Mouse (Mus musculus): ENCODE results near the gene Cntn3. TPM values are rescaled to one million over a fixed set of nuclear protein-coding genes. Genes with fewer than 3 reads are reported as not detected.

Cntn3 gene
- polyA plus RNA-seq, 1 experiment from 2014 or later, result 1.0 TPM

- Histone ChIP-seq H3K36me3 (ENCODE audit: control insufficient read depth, insufficient read depth, low read length) (no peaks in the 10 kb centered on the region), H3K4me3 (ENCODE audit: low read depth, low read length) (no peak overlapping the region)
Observed at GRCm38 (mm10) chr6:102523037-102523436, 49.9 kb downstream of the Cntn3 start.

GRCm38 (mm10) chr6:102520977-102521376 is 51.9 kb downstream of the Cntn3 start:
- ATAC-seq (ENCODE audit: insufficient read depth, low FRiP score, low TSS enrichment), result peak; percentile 53
- Histone ChIP-seq H3K4me1 (ENCODE audit: control insufficient read depth, insufficient read depth, low read length) (no peaks in the 10 kb centered on the region), H3K27me3 (ENCODE audit: control insufficient read depth, insufficient read depth, low read length) (no peaks in the 10 kb centered on the region), H3K4me3 (ENCODE audit: low read depth, low read length) (no peak overlapping the region), H3K36me3 (ENCODE audit: control insufficient read depth, insufficient read depth, low read length) (no peaks in the 10 kb centered on the region), H3K9me3 (ENCODE audit: control insufficient read depth, low read length) (no peaks in the 10 kb centered on the region), H3K4me2 (ENCODE audit: low read depth) (no peak overlapping the region), H3K27ac (ENCODE audit: low read depth, low read length) (no peak overlapping the region), H3K9ac (ENCODE audit: low read length) (no peak overlapping the region)
- 39% methylated on average over 2 of the region's 2 CpGs for WGBS
- peak; percentile 10 for DNase-seq (ENCODE audit: low spot score)

More at GRCm38 (mm10) chr6:102523037-102523436, 49.9 kb downstream of the Cntn3 start:
- no peaks in the 10 kb centered on the region for H3K27me3 ChIP-seq (ENCODE audit: control insufficient read depth, insufficient read depth, low read length)
- no peak overlapping the region for H3K27ac ChIP-seq (ENCODE audit: low read depth, low read length)
- no peak overlapping the region for H3K9ac ChIP-seq (ENCODE audit: low read length)
- H3K4me2 ChIP-seq (ENCODE audit: low read depth), result no peak overlapping the region
- ATAC-seq (ENCODE audit: insufficient read depth, low FRiP score, low TSS enrichment) (no peak), DNase-seq (ENCODE audit: low spot score) (no peak)
- no peaks in the 10 kb centered on the region for H3K9me3 ChIP-seq (ENCODE audit: control insufficient read depth, low read length)
- no peaks in the 10 kb centered on the region for H3K4me1 ChIP-seq (ENCODE audit: control insufficient read depth, insufficient read depth, low read length)
- 75% methylated on average over 2 of the region's 2 CpGs for WGBS

GRCm38 (mm10) chr6:102515231-102515630 is 57.7 kb downstream of the Cntn3 start:
- ATAC-seq (ENCODE audit: insufficient read depth, low FRiP score, low TSS enrichment) (no peak), DNase-seq (ENCODE audit: low spot score) (no peak)
- H3K4me2 ChIP-seq (ENCODE audit: low read depth), result no peak overlapping the region
- H3K4me1 ChIP-seq (ENCODE audit: control insufficient read depth, insufficient read depth, low read length), result no peaks in the 10 kb centered on the region
- WGBS, result 97% methylated on average over 2 of the region's 2 CpGs
- H3K4me3 ChIP-seq (ENCODE audit: low read depth, low read length), result no peak overlapping the region
- H3K9me3 ChIP-seq (ENCODE audit: control insufficient read depth, low read length), result no peaks in the 10 kb centered on the region
- no peaks in the 10 kb centered on the region for H3K36me3 ChIP-seq (ENCODE audit: control insufficient read depth, insufficient read depth, low read length)
- no peaks in the 10 kb centered on the region for H3K27me3 ChIP-seq (ENCODE audit: control insufficient read depth, insufficient read depth, low read length)
- H3K27ac ChIP-seq (ENCODE audit: low read depth, low read length), result no peak overlapping the region
- H3K9ac ChIP-seq (ENCODE audit: low read length), result no peak overlapping the region

- no peaks in the 10 kb centered on the region for H3K4me1 ChIP-seq (ENCODE audit: control insufficient read depth, insufficient read depth, low read length)
- DNase-seq (ENCODE audit: low spot score) (no peak), ATAC-seq (ENCODE audit: insufficient read depth, low FRiP score, low TSS enrichment) (0 out of 2 replicates have a peak, but pooled peaks have one; percentile 23)
- no peaks in the 10 kb centered on the region for H3K9me3 ChIP-seq (ENCODE audit: control insufficient read depth, low read length)
- WGBS, result 19% methylated on average over 1 of the region's 1 CpGs
- no peak overlapping the region for H3K9ac ChIP-seq (ENCODE audit: low read length)
- H3K27ac ChIP-seq (ENCODE audit: low read depth, low read length), result no peak overlapping the region
- no peaks in the 10 kb centered on the region for H3K27me3 ChIP-seq (ENCODE audit: control insufficient read depth, insufficient read depth, low read length)
- no peak overlapping the region for H3K4me2 ChIP-seq (ENCODE audit: low read depth)
- H3K4me3 ChIP-seq (ENCODE audit: low read depth, low read length), result no peak overlapping the region
- no peaks in the 10 kb centered on the region for H3K36me3 ChIP-seq (ENCODE audit: control insufficient read depth, insufficient read depth, low read length)
Observed at GRCm38 (mm10) chr6:102512085-102512484, 60.8 kb downstream of the Cntn3 start.

DNA sequence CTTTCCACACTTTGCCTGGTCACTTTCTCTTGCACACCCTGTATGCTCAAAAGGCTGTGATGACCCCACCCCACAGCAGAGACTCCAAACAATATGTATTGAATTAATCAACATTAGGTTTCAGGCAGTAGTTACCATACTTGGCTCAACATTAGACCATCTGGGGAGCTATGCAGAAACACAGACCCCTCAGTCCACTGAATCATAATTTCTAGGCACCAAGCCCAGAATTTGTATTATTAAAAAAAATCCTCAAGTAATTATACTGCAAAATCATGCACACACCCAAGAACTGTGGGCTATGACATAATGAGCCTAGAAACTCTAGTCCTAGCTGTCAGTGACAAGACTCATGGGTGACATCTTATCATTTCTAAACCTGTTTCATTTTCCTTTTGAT is 87.4 kb downstream of the Cntn3 start:
- ATAC-seq (ENCODE audit: insufficient read depth, low FRiP score, low TSS enrichment) (no peak), DNase-seq (ENCODE audit: low spot score) (no peak)
- H3K9ac ChIP-seq (ENCODE audit: low read length), result no peak overlapping the region

GRCm38 (mm10) chr6:102478320-102479080 is 94.4 kb downstream of the Cntn3 start:
- ATAC-seq (ENCODE audit: insufficient read depth, low FRiP score, low TSS enrichment) (no peak), DNase-seq (ENCODE audit: low spot score) (no peak)
- H3K27me3 ChIP-seq (ENCODE audit: control insufficient read depth, insufficient read depth, low read length), result no peaks in the 10 kb centered on the region
- no peaks in the 10 kb centered on the region for H3K36me3 ChIP-seq (ENCODE audit: control insufficient read depth, insufficient read depth, low read length)
- no peak overlapping the region for H3K9ac ChIP-seq (ENCODE audit: low read length)
- H3K27ac ChIP-seq (ENCODE audit: low read depth, low read length), result no peak overlapping the region
- no peaks in the 10 kb centered on the region for H3K4me1 ChIP-seq (ENCODE audit: control insufficient read depth, insufficient read depth, low read length)
- WGBS, result 80% methylated on average over 8 of the region's 8 CpGs
- H3K4me2 ChIP-seq (ENCODE audit: low read depth), result no peak overlapping the region
- H3K4me3 ChIP-seq (ENCODE audit: low read depth, low read length), result no peak overlapping the region
- no peaks in the 10 kb centered on the region for H3K9me3 ChIP-seq (ENCODE audit: control insufficient read depth, low read length)

More for the DNA sequence above, 87.4 kb downstream of the Cntn3 start:
- Histone ChIP-seq H3K4me1 (ENCODE audit: control insufficient read depth, insufficient read depth, low read length) (no peaks in the 10 kb centered on the region), H3K27ac (ENCODE audit: low read depth, low read length) (no peak overlapping the region), H3K4me3 (ENCODE audit: low read depth, low read length) (no peak overlapping the region), H3K27me3 (ENCODE audit: control insufficient read depth, insufficient read depth, low read length) (no peaks in the 10 kb centered on the region), H3K36me3 (ENCODE audit: control insufficient read depth, insufficient read depth, low read length) (no peaks in the 10 kb centered on the region), H3K9me3 (ENCODE audit: control insufficient read depth, low read length) (no peaks in the 10 kb centered on the region), H3K4me2 (ENCODE audit: low read depth) (no peak overlapping the region)

- Histone ChIP-seq H3K4me1 (ENCODE audit: control insufficient read depth, insufficient read depth, low read length) (no peaks in the 10 kb centered on the region), H3K4me3 (ENCODE audit: low read depth, low read length) (no peak overlapping the region), H3K9me3 (ENCODE audit: control insufficient read depth, low read length) (no peaks in the 10 kb centered on the region), H3K4me2 (ENCODE audit: low read depth) (no peak overlapping the region), H3K27me3 (ENCODE audit: control insufficient read depth, insufficient read depth, low read length) (no peaks in the 10 kb centered on the region), H3K36me3 (ENCODE audit: control insufficient read depth, insufficient read depth, low read length) (no peaks in the 10 kb centered on the region), H3K9ac (ENCODE audit: low read length) (no peak overlapping the region), H3K27ac (ENCODE audit: low read depth, low read length) (no peak overlapping the region)
- ATAC-seq (ENCODE audit: insufficient read depth, low FRiP score, low TSS enrichment), result no peak
- 89% methylated on average over 4 of the region's 4 CpGs for WGBS
- DNase-seq (ENCODE audit: low spot score), result no peak
Observed at GRCm38 (mm10) chr6:102438353-102438752, 134.5 kb downstream of the Cntn3 start.

DNA sequence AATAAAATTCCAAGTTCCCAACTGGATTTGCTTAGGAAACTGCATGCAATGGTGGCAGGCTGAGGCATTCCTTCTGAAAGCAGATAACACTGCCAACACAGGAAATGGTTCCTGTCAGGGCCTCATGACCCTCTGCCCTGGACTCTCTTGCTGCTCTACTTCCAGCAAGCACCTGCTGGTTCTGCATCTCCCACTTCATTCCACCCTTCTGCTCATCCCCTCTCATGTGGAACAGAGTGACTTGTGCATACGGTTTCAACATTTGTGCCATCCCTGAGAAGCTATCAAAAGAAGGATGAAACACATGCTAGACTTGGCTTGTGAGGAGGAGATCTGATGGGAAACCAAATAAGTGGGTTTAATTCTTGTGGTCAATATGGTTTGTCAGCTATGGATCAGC is 145.4 kb downstream of the Cntn3 start:
- no peaks in the 10 kb centered on the region for H3K36me3 ChIP-seq (ENCODE audit: control insufficient read depth, insufficient read depth, low read length)
- DNase-seq (ENCODE audit: low spot score), result no peak
- H3K9me3 ChIP-seq (ENCODE audit: control insufficient read depth, low read length), result no peaks in the 10 kb centered on the region
- no peak for ATAC-seq (ENCODE audit: insufficient read depth, low FRiP score, low TSS enrichment)
- H3K4me3 ChIP-seq (ENCODE audit: low read depth, low read length), result no peak overlapping the region
- 0 out of 2 replicates have a peak, but pooled peaks cover 2% of the 10 kb centered on the region for H3K4me1 ChIP-seq (ENCODE audit: control insufficient read depth, insufficient read depth, low read length)
- WGBS, result 79% methylated on average over 1 of the region's 1 CpGs
- no peak overlapping the region for H3K9ac ChIP-seq (ENCODE audit: low read length)
- H3K27me3 ChIP-seq (ENCODE audit: control insufficient read depth, insufficient read depth, low read length), result no peaks in the 10 kb centered on the region
- no peak overlapping the region for H3K27ac ChIP-seq (ENCODE audit: low read depth, low read length)
- H3K4me2 ChIP-seq (ENCODE audit: low read depth), result no peak overlapping the region

- no peak overlapping the region for H3K27ac ChIP-seq (ENCODE audit: low read depth, low read length)
- ATAC-seq (ENCODE audit: insufficient read depth, low FRiP score, low TSS enrichment), result peak; percentile 55; the same call in 1 of the 2 replicates
- H3K9me3 ChIP-seq (ENCODE audit: control insufficient read depth, low read length), result no peaks in the 10 kb centered on the region
- WGBS, result 13% methylated on average over 1 of the region's 1 CpGs
- no peak overlapping the region for H3K9ac ChIP-seq (ENCODE audit: low read length)
- no peak overlapping the region for H3K4me2 ChIP-seq (ENCODE audit: low read depth)
- DNase-seq (ENCODE audit: low spot score), result no peak
- no peak overlapping the region for H3K4me3 ChIP-seq (ENCODE audit: low read depth, low read length)
- no peaks in the 10 kb centered on the region for H3K27me3 ChIP-seq (ENCODE audit: control insufficient read depth, insufficient read depth, low read length)
- H3K4me1 ChIP-seq (ENCODE audit: control insufficient read depth, insufficient read depth, low read length), result no peaks in the 10 kb centered on the region
- no peaks in the 10 kb centered on the region for H3K36me3 ChIP-seq (ENCODE audit: control insufficient read depth, insufficient read depth, low read length)
Observed at GRCm38 (mm10) chr6:102421781-102422180, 151.1 kb downstream of the Cntn3 start.

Measured in neural tube, embryonic 11.5 days (tissue).